Mouse (Mus musculus): ENCODE measurements around the gene Gm11541. TPM values are rescaled to one million over a fixed set of nuclear protein-coding genes. Genes with fewer than 3 reads are reported as not detected.

Gm11541 gene
- 0.02 TPM in 1 of 2 replicates, not detected in the other for polyA plus RNA-seq (2012)

- TF ChIP-seq TAL1 (IDR thresholded peaks at IDR 0.05; ENCODE audit: low read length) (no peak), GATA1 (IDR thresholded peaks at IDR 0.05; ENCODE audit: low read length) (no peak)
- H3K4me3 ChIP-seq (replicated peaks) = no peak within 1 kb of the TSS
- H3K36me3 ChIP-seq (ENCODE audit: control insufficient read depth) = no peaks in the 10 kb centered on the region
- no peaks in the 10 kb centered on the region for H3K27me3 ChIP-seq (ENCODE audit: control insufficient read depth)
- H3K4me1 ChIP-seq (ENCODE audit: control insufficient read depth) = no peaks in the 10 kb centered on the region
- H3K9me3 ChIP-seq (ENCODE audit: control insufficient read depth, low read length) = no peaks in the 10 kb centered on the region
Observed at GRCm38 (mm10) chr11:94704472-94704871, at the start of gene Gm11541. Gene Gm11541 (minus strand): TSS chr11:94704499.

DNA sequence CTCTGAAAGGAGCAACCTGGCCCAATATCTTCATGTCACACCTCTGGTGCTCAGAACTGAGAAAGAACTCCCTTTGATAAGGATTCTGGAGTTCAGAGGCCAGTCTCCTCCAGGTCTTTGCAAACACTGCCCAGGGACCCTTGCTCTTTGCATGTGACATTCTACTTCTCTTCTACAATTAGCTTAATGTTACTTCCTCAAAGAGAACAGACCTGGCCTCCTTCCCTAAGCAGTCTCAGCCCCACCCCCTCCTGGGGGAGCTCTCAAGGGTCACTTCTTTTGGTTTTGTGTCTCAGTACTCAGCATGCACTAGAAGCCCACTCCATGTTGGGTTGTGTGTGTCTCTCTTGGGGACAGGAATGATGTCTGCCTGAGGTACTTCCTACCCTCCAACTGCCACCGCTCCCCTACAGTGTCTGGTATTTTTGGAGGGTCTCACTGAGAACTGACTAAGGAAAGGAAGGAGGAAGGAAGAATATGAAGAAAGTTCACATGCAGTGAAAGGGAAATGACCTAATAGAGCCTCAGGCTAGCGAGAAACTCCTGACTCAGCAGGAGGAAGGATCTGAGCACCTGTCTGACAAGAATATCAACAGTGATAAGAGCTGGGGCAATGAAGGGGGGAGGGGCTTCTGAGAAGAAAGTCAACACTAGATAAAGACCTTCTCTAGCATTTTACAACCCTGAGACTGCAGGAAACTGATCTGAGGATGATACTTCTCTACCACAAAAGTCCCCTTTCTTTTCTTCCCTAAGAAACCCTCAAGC is 48.8 kb upstream of the Gm11541 start:
- H3K27me3 ChIP-seq (ENCODE audit: control insufficient read depth) = no peaks in the 10 kb centered on the region
- no peaks in the 10 kb centered on the region for H3K36me3 ChIP-seq (ENCODE audit: control insufficient read depth)
- no peak for TF ChIP-seq TAL1 (IDR thresholded peaks at IDR 0.05; ENCODE audit: low read length)
- no peak for TF ChIP-seq GATA1 (IDR thresholded peaks at IDR 0.05; ENCODE audit: low read length)
- H3K9me3 ChIP-seq (ENCODE audit: control insufficient read depth, low read length) = no peaks in the 10 kb centered on the region
- no peak overlapping the region for H3K4me3 ChIP-seq (replicated peaks)
- no peaks in the 10 kb centered on the region for H3K4me1 ChIP-seq (ENCODE audit: control insufficient read depth)

GRCm38 (mm10) chr11:94741732-94742272 is 37.5 kb upstream of the Gm11541 start, which contains the start of gene Cdc34b:
Gene Cdc34b (plus strand): TSS chr11:94741782.
- no peak for TF ChIP-seq GATA1 (IDR thresholded peaks at IDR 0.05; ENCODE audit: low read length)
- no peak for TF ChIP-seq TAL1 (IDR thresholded peaks at IDR 0.05; ENCODE audit: low read length)
- no peak within 1 kb of the TSS for H3K4me3 ChIP-seq (replicated peaks)
- no peaks in the 10 kb centered on the region for H3K4me1 ChIP-seq (ENCODE audit: control insufficient read depth)
- H3K27me3 ChIP-seq (ENCODE audit: control insufficient read depth) = no peaks in the 10 kb centered on the region
- no peaks in the 10 kb centered on the region for H3K36me3 ChIP-seq (ENCODE audit: control insufficient read depth)
- peaks cover 3% of the 10 kb centered on the region; the same call in 1 of the 2 replicates for H3K9me3 ChIP-seq (ENCODE audit: control insufficient read depth, low read length)

DNA sequence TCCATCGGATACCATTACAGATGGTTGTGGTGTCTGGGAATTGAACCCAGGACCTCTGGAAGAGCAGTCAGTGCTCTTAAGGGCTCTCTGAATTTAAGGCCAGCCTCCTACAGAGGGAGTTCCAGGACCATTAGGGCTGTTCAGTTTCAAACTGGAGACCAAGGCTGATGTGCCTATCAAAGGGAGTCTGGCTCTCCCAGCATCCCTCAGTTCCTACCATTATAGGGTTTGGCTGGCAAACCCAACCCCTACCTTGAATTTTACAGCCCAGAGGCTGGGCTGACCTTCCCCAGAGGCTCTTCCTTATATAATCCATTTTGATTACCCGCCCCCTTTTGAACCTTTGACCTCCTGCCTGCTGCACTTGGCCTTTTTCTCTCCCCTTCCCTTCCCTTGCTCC is 31.4 kb upstream of the Gm11541 start:
- H3K4me1 ChIP-seq (ENCODE audit: control insufficient read depth) = no peaks in the 10 kb centered on the region
- H3K36me3 ChIP-seq (ENCODE audit: control insufficient read depth) = no peaks in the 10 kb centered on the region
- no peak overlapping the region for H3K4me3 ChIP-seq (replicated peaks)
- no peaks in the 10 kb centered on the region for H3K9me3 ChIP-seq (ENCODE audit: control insufficient read depth, low read length)
- no peaks in the 10 kb centered on the region for H3K27me3 ChIP-seq (ENCODE audit: control insufficient read depth)
- TF ChIP-seq GATA1 (IDR thresholded peaks at IDR 0.05; ENCODE audit: low read length) (no peak), TAL1 (IDR thresholded peaks at IDR 0.05; ENCODE audit: low read length) (no peak)

DNA sequence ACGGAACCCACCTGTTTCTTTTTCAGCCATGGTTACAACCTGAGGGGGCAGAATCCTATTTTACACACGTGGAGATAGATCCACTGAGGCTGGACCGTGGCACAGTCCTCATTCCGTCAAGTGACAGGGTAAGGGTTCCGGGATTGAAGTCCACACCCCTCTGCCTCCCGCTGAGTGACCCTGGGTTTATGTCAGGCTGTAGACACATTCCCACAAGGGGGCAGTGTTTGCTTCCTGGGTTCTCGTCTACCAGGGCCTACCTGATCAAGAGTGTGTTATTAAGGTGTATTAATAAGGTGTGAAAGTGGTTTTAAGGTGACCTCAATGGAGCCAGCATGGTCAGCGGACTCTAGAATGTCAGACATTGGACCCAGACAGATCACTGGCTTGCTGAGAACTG is 28.5 kb upstream of the Gm11541 start:
- peak overlapping the region; percentile 37 for H3K4me3 ChIP-seq (replicated peaks)

GRCm38 (mm10) chr11:94731229-94731628 is 26.9 kb upstream of the Gm11541 start:
- no peaks in the 10 kb centered on the region for H3K4me1 ChIP-seq (ENCODE audit: control insufficient read depth)
- no peaks in the 10 kb centered on the region for H3K9me3 ChIP-seq (ENCODE audit: control insufficient read depth, low read length)
- H3K4me3 ChIP-seq (replicated peaks) = no peak overlapping the region
- H3K27me3 ChIP-seq (ENCODE audit: control insufficient read depth) = no peaks in the 10 kb centered on the region
- H3K36me3 ChIP-seq (ENCODE audit: control insufficient read depth) = no peaks in the 10 kb centered on the region
- TF ChIP-seq GATA1 (IDR thresholded peaks at IDR 0.05; ENCODE audit: low read length) (no peak), TAL1 (IDR thresholded peaks at IDR 0.05; ENCODE audit: low read length) (no peak)

More for the DNA sequence above, 28.5 kb upstream of the Gm11541 start:
- Histone ChIP-seq H3K27me3 (ENCODE audit: control insufficient read depth) (no peaks in the 10 kb centered on the region), H3K9me3 (ENCODE audit: control insufficient read depth, low read length) (no peaks in the 10 kb centered on the region), H3K4me1 (ENCODE audit: control insufficient read depth) (no peaks in the 10 kb centered on the region), H3K36me3 (ENCODE audit: control insufficient read depth) (no peaks in the 10 kb centered on the region)
- TF ChIP-seq GATA1 (IDR thresholded peaks at IDR 0.05; ENCODE audit: low read length) (no peak), TAL1 (IDR thresholded peaks at IDR 0.05; ENCODE audit: low read length) (no peak)

- Histone ChIP-seq H3K36me3 (ENCODE audit: control insufficient read depth) (no peaks in the 10 kb centered on the region), H3K4me1 (ENCODE audit: control insufficient read depth) (no peaks in the 10 kb centered on the region), H3K9me3 (ENCODE audit: control insufficient read depth, low read length) (no peaks in the 10 kb centered on the region), H3K27me3 (ENCODE audit: control insufficient read depth) (no peaks in the 10 kb centered on the region), H3K4me3 (replicated peaks) (no peak overlapping the region)
- TF ChIP-seq TAL1 (IDR thresholded peaks at IDR 0.05; ENCODE audit: low read length) (no peak), GATA1 (IDR thresholded peaks at IDR 0.05; ENCODE audit: low read length) (no peak)
Observed at GRCm38 (mm10) chr11:94730261-94730660, 26.0 kb upstream of the Gm11541 start.

GRCm38 (mm10) chr11:94729565-94729964 is 25.3 kb upstream of the Gm11541 start:
- H3K9me3 ChIP-seq (ENCODE audit: control insufficient read depth, low read length) = no peaks in the 10 kb centered on the region
- H3K4me1 ChIP-seq (ENCODE audit: control insufficient read depth) = no peaks in the 10 kb centered on the region
- TF ChIP-seq GATA1 (IDR thresholded peaks at IDR 0.05; ENCODE audit: low read length) = no peak
- no peak for TF ChIP-seq TAL1 (IDR thresholded peaks at IDR 0.05; ENCODE audit: low read length)
- H3K36me3 ChIP-seq (ENCODE audit: control insufficient read depth) = no peaks in the 10 kb centered on the region
- no peak overlapping the region for H3K4me3 ChIP-seq (replicated peaks)
- H3K27me3 ChIP-seq (ENCODE audit: control insufficient read depth) = no peaks in the 10 kb centered on the region

DNA sequence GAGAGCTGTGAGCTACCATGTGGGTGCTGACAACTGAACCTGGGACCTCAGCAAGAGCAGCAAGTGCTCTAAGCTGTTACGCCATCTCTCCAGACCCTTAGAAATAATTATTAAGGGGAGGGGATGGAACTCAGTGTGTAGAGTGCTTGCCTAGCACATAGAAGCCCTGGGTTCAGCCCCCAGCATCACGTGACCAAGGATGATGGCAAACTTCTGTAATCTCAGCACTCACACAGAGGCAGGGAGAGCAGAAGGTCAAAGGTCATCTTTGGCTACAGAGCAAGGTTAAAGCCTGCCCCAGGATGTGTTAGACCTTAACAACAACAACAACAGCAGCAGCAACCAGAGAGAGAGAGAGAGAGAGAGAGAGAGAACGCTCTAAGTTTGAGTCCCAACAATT is 24.2 kb upstream of the Gm11541 start:
- Histone ChIP-seq H3K27me3 (ENCODE audit: control insufficient read depth) (no peaks in the 10 kb centered on the region), H3K36me3 (ENCODE audit: control insufficient read depth) (no peaks in the 10 kb centered on the region), H3K9me3 (ENCODE audit: control insufficient read depth, low read length) (no peaks in the 10 kb centered on the region), H3K4me3 (replicated peaks) (no peak overlapping the region), H3K4me1 (ENCODE audit: control insufficient read depth) (no peaks in the 10 kb centered on the region)
- TF ChIP-seq GATA1 (IDR thresholded peaks at IDR 0.05; ENCODE audit: low read length) (no peak), TAL1 (IDR thresholded peaks at IDR 0.05; ENCODE audit: low read length) (no peak)
